Mouse (Mus musculus) ES-E14 (cell line): ENCODE measurements around the gene Kif15. TPM values are rescaled to one million over a fixed set of nuclear protein-coding genes. Genes with fewer than 3 reads are reported as not detected.

ENCODE experiments used
- DNase-seq: peaks from one replicate; pipeline ENCODE4 v3.0.0-alpha.2; 2013; ENCODE audit warnings: low read depth, low spot score
- H3K27ac ChIP-seq: 2 replicates; pipeline ENCODE4 v1.5.1; 2012; ENCODE audit warnings: low read depth, mild to moderate bottlenecking, low read length, moderate library complexity, mixed read lengths; ENCODE audit not compliant: poor library complexity, insufficient read depth, severe bottlenecking
- H3K36me3 ChIP-seq: 2 replicates; pipeline ENCODE4 v1.6.1; 2012; ENCODE audit warnings: mild to moderate bottlenecking, low read length, moderate library complexity, mixed read lengths; ENCODE audit not compliant: control insufficient read depth, poor library complexity, insufficient read depth, severe bottlenecking
- H3K4me1 ChIP-seq, 2 experiments: fragments of 150-350 bp in 1 of 2; sonication (generic) in 1 of 2; 2 replicates each; pipeline ENCODE4 v1.6.1; 2012; ENCODE audit warnings: low read length in 2 of 2, mild to moderate bottlenecking in 1 of 2, mixed read lengths in 1 of 2; ENCODE audit not compliant: control insufficient read depth in 2 of 2, insufficient read depth in 2 of 2, poor library complexity in 1 of 2
- H3K4me3 ChIP-seq, 2 experiments: fragments of 150-350 bp in 1 of 2; sonication (generic) in 1 of 2; 2 replicates each; pipeline ENCODE4 v1.5.1; 2012; ENCODE audit warnings: low read length in 2 of 2, low read depth in 1 of 2, mild to moderate bottlenecking in 1 of 2, mixed read lengths in 1 of 2; ENCODE audit not compliant: insufficient read depth in 1 of 2, poor library complexity in 1 of 2, severe bottlenecking in 1 of 2
- H3K9ac ChIP-seq: 2 replicates; pipeline ENCODE4 v1.6.1; 2012; ENCODE audit warnings: low read depth, mild to moderate bottlenecking, low read length, mixed read lengths; ENCODE audit not compliant: poor library complexity, insufficient read depth, severe bottlenecking
- H3K9me3 ChIP-seq: fragments of 150-350 bp; sonication (generic); 2 replicates; pipeline ENCODE4 v1.6.1; 2012; ENCODE audit warnings: low read depth, mild to moderate bottlenecking, low read length; ENCODE audit not compliant: control insufficient read depth, insufficient read depth
- CHD2 ChIP-seq: IDR thresholded peaks from 2 replicates; pipeline ENCODE4 v1.6.1; 2014; ENCODE audit warnings: mild to moderate bottlenecking, low read depth, low read length, inconsistent platforms
- HCFC1 ChIP-seq: IDR thresholded peaks from 2 replicates; pipeline ENCODE4 v1.6.1; 2012; ENCODE audit warnings: low read length, inconsistent platforms, borderline replicate concordance; ENCODE audit not compliant: insufficient read depth
- MAFK ChIP-seq: IDR thresholded peaks from 2 replicates; pipeline ENCODE4 v1.6.1; 2014; ENCODE audit warnings: mild to moderate bottlenecking, low read depth, low read length, inconsistent platforms; ENCODE audit not compliant: insufficient read depth
- ZC3H11A ChIP-seq: IDR thresholded peaks from 2 replicates; pipeline ENCODE4 v1.6.1; 2012; ENCODE audit warnings: low read depth, mild to moderate bottlenecking, inconsistent platforms, low read length, borderline replicate concordance
- ZNF384 ChIP-seq: IDR thresholded peaks from 2 replicates; pipeline ENCODE4 v1.6.1; 2012; ENCODE audit warnings: low read depth, low read length, inconsistent platforms
- in situ Hi-C, 2 experiments: fragments of 600-800 bp; cut with MboI; formaldehyde crosslinking; loops; one replicate each; pipeline ENCODE4 v1.15.1; 2025; ENCODE audit warnings: low sequenced_read_pairs in 2 of 2, inconsistent platforms in 1 of 2; ENCODE audit not compliant: unreplicated experiment in 2 of 2
- total RNA-seq: library from RNA; depleted of rRNA; stranded (reverse); fragments of 300-350 nt; gene quantifications from 2 replicates; pipeline ENCODE4 v1.2.3, GENCODE M21; 2012

Gene Kif15
- total RNA-seq, 1 experiment, result 81.6 TPM

DNA sequence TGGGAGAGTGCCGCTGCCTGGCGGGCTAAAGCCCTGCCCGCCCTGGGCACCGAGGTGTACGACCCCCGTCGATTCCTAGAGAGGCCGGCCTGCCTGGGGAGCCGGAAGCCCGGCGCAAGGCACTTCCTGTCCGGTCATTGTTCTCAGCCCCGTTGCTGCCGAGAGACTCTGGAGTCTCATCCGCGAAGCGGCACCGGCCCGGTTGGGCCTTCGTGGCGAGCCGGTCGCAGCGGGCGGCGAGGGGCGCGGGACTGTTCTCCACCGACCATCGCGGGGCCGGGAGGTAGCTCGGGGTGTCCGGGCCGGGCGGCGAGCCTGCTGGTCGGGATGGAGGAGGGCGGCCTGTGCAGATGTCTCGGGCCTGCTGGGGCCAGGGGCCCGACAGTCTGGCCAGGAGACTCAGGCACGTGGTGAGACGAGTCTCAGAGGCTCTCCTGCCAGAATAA lies 27.9 kb upstream of the Kif15 start, which contains the start of gene Zfp105:
Gene Zfp105, plus strand, starts transcription at position 137 of the 446 bp plus-strand sequence.
- Histone ChIP-seq H3K27ac (peak within 1 kb of the TSS; percentile 49; the same call in 1 of the 2 replicates), H3K9me3 (no peaks in the 10 kb centered on the region), H3K9ac (peak within 1 kb of the TSS; percentile 100), H3K4me1 (no peaks in the 10 kb centered on the region), H3K36me3 (peaks cover 19% of the 10 kb centered on the region), H3K4me3 (peak within 1 kb of the TSS; percentile 72 to 100)
- DNase-seq, result peak; percentile 54
- in situ Hi-C loops, result no loop called here
- TF ChIP-seq HCFC1 (peak; percentile 66; the same call in 1 of the 2 replicates), ZC3H11A (no peak)

DNA sequence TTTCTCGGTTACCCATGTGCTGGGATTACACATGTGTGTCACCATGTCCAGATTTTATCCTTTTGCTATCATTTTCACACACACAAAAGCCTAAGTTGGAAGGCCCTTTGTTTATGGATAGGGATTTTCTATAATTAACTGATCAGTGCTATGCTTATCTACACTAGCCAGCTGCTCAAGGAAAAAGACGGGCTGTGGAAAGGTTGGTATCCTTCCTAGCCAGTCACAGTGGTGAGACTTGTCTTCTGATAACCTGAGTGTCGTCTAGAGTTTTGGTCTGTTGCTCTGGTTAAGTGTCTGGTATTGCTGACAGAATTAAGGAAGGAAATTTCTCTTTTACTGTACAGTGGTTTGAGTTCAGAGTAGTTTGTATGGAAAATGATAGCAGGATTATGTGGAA lies 21.9 kb upstream of the Kif15 start:
- DNase-seq, result no peak
- no peaks in the 10 kb centered on the region for H3K9me3 ChIP-seq
- no peak overlapping the region for H3K4me3 ChIP-seq
- no peaks in the 10 kb centered on the region for H3K4me1 ChIP-seq
- TF ChIP-seq ZC3H11A, result no peak
- TF ChIP-seq CHD2, result no peak
- no peak for TF ChIP-seq HCFC1
- no peak for TF ChIP-seq ZNF384
- TF ChIP-seq MAFK, result no peak
- no peak overlapping the region for H3K27ac ChIP-seq
- peaks cover 34% of the 10 kb centered on the region for H3K36me3 ChIP-seq
- in situ Hi-C loops, result no loop called here
- H3K9ac ChIP-seq, result no peak overlapping the region

DNA sequence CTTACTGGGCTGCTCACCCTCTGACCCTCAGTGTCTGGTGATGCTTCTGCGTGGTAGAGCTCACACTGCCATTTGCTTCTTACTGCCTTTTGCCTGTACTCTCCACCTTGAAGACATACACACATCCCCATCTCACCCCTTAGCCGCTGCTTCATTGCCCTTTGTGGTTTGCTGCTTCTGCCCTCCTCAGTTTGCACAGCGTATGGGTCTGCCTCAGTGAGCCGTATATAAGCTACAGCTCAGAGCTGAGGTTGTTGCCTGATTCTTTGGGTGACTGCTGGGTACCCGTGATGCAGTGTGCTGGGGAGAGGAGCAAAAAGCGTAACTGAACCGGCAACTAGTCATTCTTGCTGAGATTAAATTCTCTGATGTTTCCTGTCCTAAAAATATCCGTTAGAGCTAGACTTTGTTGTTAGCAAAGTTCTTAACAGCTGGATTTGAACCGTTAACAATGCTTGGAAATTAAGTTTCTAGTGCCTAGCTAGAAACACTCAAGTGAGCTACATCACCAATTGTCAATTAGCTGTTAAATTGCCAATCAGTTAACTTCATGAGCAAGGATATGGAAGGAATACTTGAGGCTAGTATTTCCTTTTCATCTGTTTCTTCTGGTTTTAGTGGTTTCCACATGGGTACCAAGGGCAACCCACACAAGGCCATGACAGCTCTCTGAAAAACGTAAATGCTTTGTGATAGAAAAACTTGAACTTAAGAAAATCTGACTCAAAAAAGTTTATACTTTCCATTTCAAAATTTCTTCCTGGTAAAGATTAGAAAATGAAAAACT lies 47.8 kb downstream of the Kif15 start:
- Histone ChIP-seq H3K27ac (no peak overlapping the region), H3K4me3 (no peak overlapping the region), H3K4me1 (no peaks in the 10 kb centered on the region), H3K36me3 (peaks cover 29% of the 10 kb centered on the region), H3K9me3 (no peaks in the 10 kb centered on the region), H3K9ac (no peak overlapping the region)
- DNase-seq, result no peak
- TF ChIP-seq ZC3H11A, result no peak
- TF ChIP-seq HCFC1, result no peak
- no peak for TF ChIP-seq MAFK
- no peak for TF ChIP-seq ZNF384
- no peak for TF ChIP-seq CHD2
- in situ Hi-C loops, result no loop called here

GRCm38 (mm10) chr9:122999193-122999586 lies 48.3 kb downstream of the Kif15 start:
- Histone ChIP-seq H3K36me3 (peaks cover 32% of the 10 kb centered on the region), H3K27ac (no peak overlapping the region)
- no peak for TF ChIP-seq ZC3H11A
- TF ChIP-seq ZNF384, result no peak
- no peak for TF ChIP-seq CHD2
- TF ChIP-seq HCFC1, result no peak
- no peak for TF ChIP-seq MAFK

More at GRCm38 (mm10) chr9:122999193-122999586, 48.3 kb downstream of the Kif15 start:
- in situ Hi-C loops, result no loop called here
- no peaks in the 10 kb centered on the region for H3K4me1 ChIP-seq
- DNase-seq, result no peak
- no peak overlapping the region for H3K9ac ChIP-seq
- no peaks in the 10 kb centered on the region for H3K9me3 ChIP-seq
- H3K4me3 ChIP-seq, result no peak overlapping the region
